Mouse (Mus musculus) adrenal gland, postnatal 14 days (tissue): ENCODE measurements around the gene Gzmm. TPM values are rescaled to one million over a fixed set of nuclear protein-coding genes. Genes with fewer than 3 reads are reported as not detected.

Experiments
- DNase-seq: peaks from one replicate; pipeline ENCODE4 v3.0.0; 2021; ENCODE audit warnings: mixed read lengths
- total RNA-seq: library from RNA; stranded (reverse); gene quantifications from 2 replicates; pipeline ENCODE4 v1.2.3, GENCODE M21; 2021

Gzmm gene
- total RNA-seq, 1 experiment from 2014 or later, result 0.89 TPM

DNA sequence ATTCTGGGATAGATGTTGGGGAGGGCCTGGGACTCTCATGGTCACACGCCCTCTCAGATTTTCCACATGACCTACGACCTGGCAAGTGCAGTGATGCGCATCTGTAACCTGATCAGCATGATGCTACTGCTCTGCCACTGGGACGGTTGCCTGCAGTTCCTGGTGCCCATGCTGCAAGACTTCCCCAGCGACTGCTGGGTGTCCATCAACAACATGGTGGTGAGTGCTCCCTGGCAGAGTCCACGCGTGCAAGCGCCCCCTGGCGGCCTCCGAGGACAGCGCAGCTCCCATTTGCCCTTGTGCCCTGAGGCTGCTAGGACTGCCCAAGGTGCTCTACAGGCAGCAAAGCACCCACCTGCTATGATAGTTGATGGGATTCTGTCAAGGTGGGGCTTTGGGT is 37.3 kb downstream of the Gzmm start:
- DNase-seq, result peak; percentile 85

GRCm38 (mm10) chr10:79728323-79729249 is 39.8 kb downstream of the Gzmm start:
- DNase-seq, result no peak

GRCm38 (mm10) chr10:79729357-79729965 is 40.6 kb downstream of the Gzmm start:
- no peak for DNase-seq

DNA sequence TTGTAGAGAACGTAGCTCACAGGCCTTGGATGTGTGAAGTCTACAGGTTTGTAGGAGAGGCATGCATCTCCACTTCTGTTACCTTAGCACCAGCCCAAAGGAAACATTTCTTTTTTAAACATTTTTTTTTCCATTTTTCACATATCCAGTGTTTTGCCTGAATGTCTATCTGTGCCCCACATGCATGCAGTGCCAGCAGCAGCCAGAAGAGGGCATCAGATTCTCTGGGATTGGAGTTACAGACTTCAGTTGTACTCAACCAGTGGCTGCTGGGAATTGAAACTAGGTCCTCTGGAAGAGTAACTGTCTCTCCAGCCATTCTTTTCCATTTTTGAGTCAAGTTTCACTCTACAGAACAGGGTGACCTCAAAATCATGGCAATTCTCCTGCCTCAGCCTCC is 43.7 kb downstream of the Gzmm start:
- DNase-seq, result peak; percentile 54

DNA sequence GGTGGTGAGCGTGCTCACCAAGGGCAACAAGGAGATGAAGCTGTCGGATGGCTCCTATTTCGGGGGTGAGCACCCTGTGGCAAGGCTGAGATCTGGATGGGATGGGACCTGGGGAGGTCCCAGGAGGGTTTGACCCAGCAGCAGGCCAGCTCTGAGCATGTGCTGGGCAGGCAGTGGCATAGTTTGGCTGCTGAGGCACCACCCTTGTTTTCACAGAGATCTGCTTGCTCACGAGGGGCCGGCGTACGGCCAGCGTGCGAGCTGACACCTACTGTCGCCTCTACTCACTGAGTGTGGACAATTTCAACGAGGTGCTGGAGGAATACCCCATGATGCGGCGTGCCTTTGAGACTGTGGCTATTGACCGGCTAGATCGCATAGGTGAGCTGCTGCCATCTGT is 45.0 kb downstream of the Gzmm start:
- DNase-seq, result no peak

GRCm38 (mm10) chr10:79735361-79735760 is 46.5 kb downstream of the Gzmm start:
- DNase-seq, result peak; percentile 58

- peak; percentile 49 for DNase-seq
These were observed 47.9 kb downstream of the Gzmm start for GRCm38 (mm10) chr10:79736706-79737105.

DNA sequence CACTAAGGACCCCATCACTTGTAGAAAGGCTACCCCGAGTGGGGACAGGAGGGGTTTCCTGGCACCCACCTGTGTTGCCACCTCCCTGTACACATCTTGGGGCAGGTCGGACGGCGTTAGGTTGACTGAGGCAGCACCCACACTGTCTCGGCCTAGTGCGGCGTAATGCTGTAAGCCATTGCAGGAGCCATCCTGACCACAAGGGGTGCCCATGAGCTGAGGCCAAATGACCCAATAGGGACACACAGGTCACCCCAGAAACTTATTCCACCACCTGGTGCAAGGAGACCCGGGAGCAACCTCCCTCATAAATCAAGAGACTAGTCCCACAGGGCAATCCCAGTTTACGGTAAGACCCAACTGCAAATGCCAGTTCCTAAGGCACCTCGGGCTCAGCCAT is 49.4 kb downstream of the Gzmm start:
- DNase-seq, result no peak

DNA sequence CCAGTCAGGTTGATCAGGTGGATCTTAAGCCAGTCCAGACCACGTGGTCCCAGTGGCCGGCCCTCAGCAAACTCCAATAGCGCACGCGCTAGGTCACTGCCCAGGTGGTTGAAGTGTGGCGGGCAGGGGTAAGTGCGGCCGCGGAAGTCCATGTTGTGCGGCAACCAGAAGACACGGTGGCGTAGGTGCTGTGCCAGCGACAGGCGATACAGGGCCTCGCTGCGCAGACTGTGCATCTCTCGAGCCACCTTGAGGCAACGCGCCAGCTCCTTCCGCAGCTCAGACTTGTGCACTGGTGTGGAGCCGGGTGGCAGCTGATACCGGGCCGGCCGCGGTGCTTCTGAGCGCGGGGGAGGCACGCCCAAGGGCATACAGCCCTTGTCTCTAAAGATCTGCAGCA is 50.4 kb downstream of the Gzmm start:
- no peak for DNase-seq

DNA sequence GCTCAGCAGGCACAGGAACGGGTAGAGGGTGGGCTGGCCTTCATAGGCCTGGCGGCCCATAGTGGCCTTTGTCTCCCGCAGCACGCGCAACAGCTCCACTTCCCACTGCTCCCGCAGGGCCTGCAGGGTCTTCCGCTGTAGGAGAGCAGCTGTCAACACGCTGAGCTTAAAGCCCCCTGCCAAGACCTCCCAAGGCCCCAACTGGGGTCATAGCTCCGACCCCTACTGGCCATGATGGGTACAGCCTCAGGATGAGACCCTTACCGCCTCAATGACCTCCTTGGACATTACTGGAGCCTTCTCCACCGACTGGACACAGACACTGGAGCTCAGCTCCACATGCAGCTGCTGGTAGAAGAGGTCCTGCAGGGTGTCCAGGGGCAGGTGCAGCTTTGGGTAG is 52.0 kb downstream of the Gzmm start:
- no peak for DNase-seq

DNA sequence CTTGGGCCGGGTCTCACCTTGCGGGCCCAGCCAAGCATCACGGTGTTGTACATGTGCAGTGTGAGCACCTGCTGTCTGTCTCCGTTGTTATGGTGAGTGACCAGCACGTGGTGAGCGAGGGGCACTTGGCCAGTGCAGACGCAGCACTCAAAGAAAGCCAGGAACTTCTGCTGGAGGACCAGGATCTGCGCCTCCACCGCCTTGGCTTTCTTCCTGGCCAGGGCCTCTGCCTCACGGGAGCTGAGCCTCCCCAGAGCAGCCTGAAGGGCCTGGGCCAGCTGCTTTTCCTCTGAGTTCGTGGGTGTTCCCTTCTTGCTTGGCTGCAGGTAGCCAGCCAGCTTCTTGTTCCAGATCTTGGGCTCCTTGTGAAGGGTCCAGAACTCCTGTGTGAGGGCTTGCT is 54.3 kb downstream of the Gzmm start:
- DNase-seq, result no peak

DNA sequence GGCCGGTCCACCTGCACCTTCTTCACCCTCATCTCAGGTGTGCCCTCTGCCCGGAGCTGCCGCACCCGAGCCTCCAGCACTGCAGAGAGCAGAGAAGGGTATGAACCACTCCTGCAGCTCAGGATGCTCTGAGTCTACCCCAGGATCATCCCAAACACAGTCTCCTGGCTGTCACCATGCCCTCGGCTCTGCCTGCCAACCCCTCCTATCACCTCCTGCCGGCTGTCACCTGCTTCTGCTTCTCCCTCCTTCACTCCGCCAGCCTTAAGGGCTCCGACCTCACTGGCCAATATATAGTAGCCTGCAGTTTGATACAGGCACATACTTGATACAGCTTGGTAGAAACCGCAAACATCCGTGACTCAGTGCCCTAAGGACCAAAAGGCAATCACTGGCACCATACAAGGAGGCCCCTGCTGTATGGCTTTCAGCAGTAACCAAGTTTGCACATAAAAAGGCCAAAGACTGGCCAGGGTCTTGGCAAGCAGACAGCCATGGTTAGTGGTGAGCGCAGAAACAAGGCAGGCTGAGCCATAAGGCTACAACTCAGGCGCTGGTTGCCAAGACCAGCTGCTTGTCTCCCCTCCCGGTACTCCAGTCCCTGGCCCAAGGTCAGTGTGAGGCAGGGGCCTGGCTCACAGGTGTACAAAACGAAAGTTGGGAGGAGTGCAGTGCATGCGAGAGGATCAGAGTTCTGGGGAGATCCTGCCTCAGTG is 55.0 kb downstream of the Gzmm start:
- DNase-seq, result no peak

Other genes with a start within 250 kb of the Gzmm start
- not detected in 2 replicates for gene Vmn2r83, start 220.3 kb upstream of the Gzmm start, total RNA-seq
- gene Plpp2, start 155.2 kb upstream of the Gzmm start, total RNA-seq, result 16.6 and 19.3 TPM in 2 replicates
- 29.1 and 40.7 TPM in 2 replicates for gene Mier2, start 133.8 kb upstream of the Gzmm start, total RNA-seq
- gene Theg, start 101.7 kb upstream of the Gzmm start, total RNA-seq, result not detected in 2 replicates
- gene C2cd4c, start 75.0 kb upstream of the Gzmm start, total RNA-seq, result 0.08 and 0.11 TPM in 2 replicates
- gene Shc2, start 51.1 kb upstream of the Gzmm start, total RNA-seq, result 4.0 and 4.8 TPM in 2 replicates
- gene Odf3l2, start 43.3 kb upstream of the Gzmm start, total RNA-seq, result not detected in 2 replicates
- 6.8 TPM in 1 of 2 replicates, not detected in the other for gene Madcam1, start 24.5 kb upstream of the Gzmm start, total RNA-seq
- 27.8 and 34.1 TPM in 2 replicates for gene Tpgs1, start 19.7 kb upstream of the Gzmm start, total RNA-seq
- 79.1 and 82.4 TPM in 2 replicates for gene Cdc34, start 6.8 kb upstream of the Gzmm start, total RNA-seq
- 598 and 707 TPM in 2 replicates for gene Bsg, start 15.5 kb downstream of the Gzmm start, total RNA-seq
- 7.1 and 10.6 TPM in 2 replicates for gene Hcn2, start 27.6 kb downstream of the Gzmm start, total RNA-seq
- 59.2 and 65.4 TPM in 2 replicates for gene Polrmt, start 57.6 kb downstream of the Gzmm start, total RNA-seq
- not detected in 2 replicates for gene Fgf22, start 66.1 kb downstream of the Gzmm start, total RNA-seq
- gene Rnf126, start 77.9 kb downstream of the Gzmm start, total RNA-seq, result 54.7 and 56.5 TPM in 2 replicates
- 5.5 and 6.4 TPM in 2 replicates for gene Fstl3, start 88.3 kb downstream of the Gzmm start, total RNA-seq
- gene Prss57, start 101.9 kb downstream of the Gzmm start, total RNA-seq, result not detected in 2 replicates
- gene Palm, start 104.6 kb downstream of the Gzmm start, total RNA-seq, result 77.9 and 78.3 TPM in 2 replicates
- 0.26 TPM in 2 replicates for gene Misp, start 132.0 kb downstream of the Gzmm start, total RNA-seq
- gene Ptbp1, start 165.4 kb downstream of the Gzmm start, total RNA-seq, result 291 and 302 TPM in 2 replicates
- gene Prtn3, start 185.5 kb downstream of the Gzmm start, total RNA-seq, result 1.0 TPM in 1 of 2 replicates, not detected in the other
- gene Plppr3, start 185.6 kb downstream of the Gzmm start, total RNA-seq, result 0.93 and 2.2 TPM in 2 replicates
- gene Elane, start 197.2 kb downstream of the Gzmm start, total RNA-seq, result 0.70 TPM in 1 of 2 replicates, not detected in the other
- gene Cfd, start 201.8 kb downstream of the Gzmm start, total RNA-seq, result 561 and 750 TPM in 2 replicates
- 32.0 and 38.4 TPM in 2 replicates for gene Med16, start 219.9 kb downstream of the Gzmm start, total RNA-seq
- gene Gm26602, start 221.8 kb downstream of the Gzmm start, total RNA-seq, result not detected in 2 replicates
- gene Kiss1r, start 228.0 kb downstream of the Gzmm start, total RNA-seq, result 0.98 and 1.5 TPM in 2 replicates
- 75.8 and 82.8 TPM in 2 replicates for gene R3hdm4, start 232.2 kb downstream of the Gzmm start, total RNA-seq
- gene Arid3a, start 238.0 kb downstream of the Gzmm start, total RNA-seq, result 5.9 and 6.9 TPM in 2 replicates